Mouse (Mus musculus) forebrain, embryonic 11.5 days (tissue): ENCODE results near the gene Selenoo. TPM values are rescaled to one million over a fixed set of nuclear protein-coding genes. Genes with fewer than 3 reads are reported as not detected.

Experiments
- ATAC-seq: fragments of 200-750 bp; cut with Nextera tagmentation; replicated peaks from 2 replicates; pipeline ENCODE4 v1.8.0; 2017; ENCODE audit warnings: moderate TSS enrichment; ENCODE audit not compliant: low FRiP score
- DNase-seq: peaks from one replicate; pipeline ENCODE4 v3.0.0-alpha.2; 2017; ENCODE audit warnings: low spot score
- H3K27ac ChIP-seq: fragments of 300-500 bp; sonication (generic); 2 replicates; pipeline ENCODE4 v1.5.1; 2014; ENCODE audit warnings: low read depth, low read length
- H3K27me3 ChIP-seq: fragments of 300-500 bp; sonication (generic); 2 replicates; pipeline ENCODE4 v1.6.1; 2014; ENCODE audit warnings: mild to moderate bottlenecking, low read length, mixed read lengths; ENCODE audit not compliant: control insufficient read depth, insufficient read depth
- H3K36me3 ChIP-seq: fragments of 300-500 bp; sonication (generic); 2 replicates; pipeline ENCODE4 v1.6.1; 2014; ENCODE audit warnings: mild to moderate bottlenecking, low read length, moderate library complexity, mixed read lengths; ENCODE audit not compliant: control insufficient read depth, insufficient read depth
- H3K4me1 ChIP-seq: fragments of 300-500 bp; sonication (generic); replicated peaks from 2 replicates; pipeline ENCODE4 v1.6.1; 2014; ENCODE audit warnings: low read length, mixed read lengths; ENCODE audit not compliant: control insufficient read depth, insufficient read depth
- H3K4me2 ChIP-seq: fragments of 300-500 bp; sonication (generic); 2 replicates; pipeline ENCODE4 v1.6.1; 2014; ENCODE audit warnings: low read depth, mild to moderate bottlenecking, low read length, moderate library complexity, mixed read lengths; ENCODE audit not compliant: severe bottlenecking
- H3K4me3 ChIP-seq: fragments of 300-500 bp; sonication (generic); 2 replicates; pipeline ENCODE4 v1.5.1; 2014; ENCODE audit warnings: low read depth, low read length
- H3K9ac ChIP-seq: fragments of 300-500 bp; sonication (generic); 2 replicates; pipeline ENCODE4 v1.6.1; 2014; ENCODE audit warnings: low read length
- H3K9me3 ChIP-seq: fragments of 300-500 bp; sonication (generic); 2 replicates; pipeline ENCODE4 v1.6.1; 2016; ENCODE audit warnings: low read length, mixed read lengths; ENCODE audit not compliant: control insufficient read depth
- WGBS: fragments of 180-500 bp; shearing (Covaris S2); extraction: QIAGEN DNeasy Blood & Tissue Kit; methylation state at CpG from one replicate; pipeline ENCODE4 v1.1.7; 2014; 5-methylcytosine and 5-hydroxymethylcytosine counted together
- polyA plus RNA-seq: library from polyadenylated mRNA; unstranded; fragments of >200 nt; fragmentation: Nextera tagmentation; extraction: Ambion mirVana; gene quantifications from 2 replicates; pipeline ENCODE4 v1.2.1, GENCODE M21; 2014

Gene Selenoo
- polyA plus RNA-seq, 1 experiment from 2014 or later = 22.6 TPM

DNA sequence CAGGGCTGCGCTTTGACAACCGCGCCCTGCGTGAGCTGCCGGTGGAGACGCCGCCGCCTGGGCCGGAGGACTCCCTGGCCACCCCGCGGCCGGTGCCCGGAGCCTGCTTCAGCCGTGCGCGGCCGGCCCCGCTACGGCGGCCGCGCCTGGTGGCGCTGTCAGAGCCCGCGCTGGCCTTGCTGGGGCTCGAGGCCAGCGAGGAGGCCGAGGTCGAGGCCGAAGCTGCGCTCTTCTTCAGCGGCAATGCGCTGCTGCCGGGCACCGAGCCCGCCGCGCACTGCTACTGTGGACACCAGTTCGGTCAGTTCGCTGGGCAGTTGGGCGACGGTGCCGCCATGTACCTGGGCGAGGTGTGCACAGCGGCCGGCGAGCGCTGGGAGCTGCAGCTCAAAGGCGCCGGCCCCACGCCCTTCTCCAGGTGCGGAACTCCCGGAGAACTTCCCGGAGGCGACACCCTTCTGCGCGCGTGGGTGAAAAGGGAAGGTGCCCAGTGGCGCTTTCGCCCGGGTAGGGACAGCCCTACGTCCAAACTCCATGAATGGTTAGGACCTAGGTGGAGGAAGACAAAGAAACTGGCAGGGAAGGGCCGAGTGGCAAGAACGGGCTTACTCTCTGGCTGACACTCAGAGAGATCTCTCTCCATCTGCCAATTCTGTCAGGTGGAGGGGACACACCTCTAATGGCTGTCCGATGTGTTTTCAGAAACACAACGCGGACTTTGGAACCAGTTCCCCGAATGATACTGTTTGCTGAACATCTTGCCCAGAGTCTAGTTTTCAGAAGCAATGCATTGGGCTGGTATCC, 566 bp downstream of the Selenoo start:
- peak overlapping the region; percentile 98 for H3K4me3 ChIP-seq
- H3K9me3 ChIP-seq = no peaks in the 10 kb centered on the region
- ATAC-seq = peak; percentile 43; the same call in 1 of the 2 replicates
- peak; percentile 67 for DNase-seq
- no peak overlapping the region for H3K27ac ChIP-seq
- peak overlapping the region; percentile 98 for H3K4me2 ChIP-seq
- H3K36me3 ChIP-seq = peaks cover 10% of the 10 kb centered on the region
- 3% methylated on average over 68 of the region's 68 CpGs for WGBS
- H3K27me3 ChIP-seq = no peaks in the 10 kb centered on the region
- peak overlapping the region; percentile 90 for H3K9ac ChIP-seq
- peaks cover 6% of the 10 kb centered on the region; the same call in 1 of the 2 replicates for H3K4me1 ChIP-seq

DNA sequence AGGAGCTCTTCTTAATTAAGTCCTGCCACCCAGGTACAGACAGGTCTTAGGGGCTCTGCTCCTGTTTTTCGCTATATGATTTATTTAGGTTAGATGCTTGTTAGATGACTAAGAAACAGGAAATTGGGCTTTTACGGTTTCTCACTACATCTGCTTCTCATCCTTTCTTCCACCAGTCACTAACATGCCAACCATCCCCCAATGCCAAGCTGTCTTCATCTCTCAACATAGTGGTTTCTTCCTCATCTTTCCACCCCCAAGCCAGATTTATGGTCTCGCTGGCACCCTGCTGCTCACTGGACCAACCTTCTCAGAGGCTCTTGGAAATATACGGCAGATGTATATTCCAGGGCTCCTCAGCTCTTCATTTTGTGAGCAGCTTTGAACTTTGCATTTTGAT, 1.8 kb downstream of the Selenoo start:
- H3K4me2 ChIP-seq = no peak overlapping the region
- no peak overlapping the region for H3K27ac ChIP-seq
- DNase-seq (no peak), ATAC-seq (no peak)
- no peak overlapping the region for H3K4me3 ChIP-seq
- H3K36me3 ChIP-seq = peaks cover 17% of the 10 kb centered on the region
- WGBS = 88% methylated on average over 4 of the region's 4 CpGs
- no peaks in the 10 kb centered on the region for H3K27me3 ChIP-seq
- H3K9me3 ChIP-seq = no peaks in the 10 kb centered on the region
- peaks cover 6% of the 10 kb centered on the region; the same call in 1 of the 2 replicates for H3K4me1 ChIP-seq
- no peak overlapping the region for H3K9ac ChIP-seq

DNA sequence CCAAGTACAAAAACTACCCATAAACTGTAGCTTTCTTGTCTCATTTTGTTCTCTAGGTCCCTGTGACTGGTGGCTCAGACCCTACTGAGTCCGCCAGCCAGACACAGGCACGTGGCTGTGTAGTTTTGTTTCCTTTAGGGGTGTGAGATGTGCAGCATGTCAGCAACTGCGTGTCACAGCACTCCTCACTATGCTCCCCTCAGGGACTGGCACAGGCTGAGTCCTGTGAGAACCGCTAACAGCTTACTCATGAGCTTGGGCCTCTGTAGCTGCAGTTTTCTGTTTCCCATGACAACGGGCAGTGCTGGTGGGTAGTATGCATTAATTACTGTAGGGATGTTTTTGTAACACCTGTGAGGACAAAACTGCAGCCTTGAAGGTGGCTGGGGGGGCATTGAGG, 3.3 kb downstream of the Selenoo start:
- WGBS = 87% methylated on average over 5 of the region's 5 CpGs
- peaks cover 6% of the 10 kb centered on the region; the same call in 1 of the 2 replicates for H3K4me1 ChIP-seq
- H3K27me3 ChIP-seq = no peaks in the 10 kb centered on the region
- H3K9ac ChIP-seq = no peak overlapping the region
- ATAC-seq (no peak), DNase-seq (no peak)
- H3K36me3 ChIP-seq = peaks cover 20% of the 10 kb centered on the region
- H3K27ac ChIP-seq = no peak overlapping the region
- H3K9me3 ChIP-seq = no peaks in the 10 kb centered on the region
- no peak overlapping the region for H3K4me2 ChIP-seq
- no peak overlapping the region for H3K4me3 ChIP-seq

DNA sequence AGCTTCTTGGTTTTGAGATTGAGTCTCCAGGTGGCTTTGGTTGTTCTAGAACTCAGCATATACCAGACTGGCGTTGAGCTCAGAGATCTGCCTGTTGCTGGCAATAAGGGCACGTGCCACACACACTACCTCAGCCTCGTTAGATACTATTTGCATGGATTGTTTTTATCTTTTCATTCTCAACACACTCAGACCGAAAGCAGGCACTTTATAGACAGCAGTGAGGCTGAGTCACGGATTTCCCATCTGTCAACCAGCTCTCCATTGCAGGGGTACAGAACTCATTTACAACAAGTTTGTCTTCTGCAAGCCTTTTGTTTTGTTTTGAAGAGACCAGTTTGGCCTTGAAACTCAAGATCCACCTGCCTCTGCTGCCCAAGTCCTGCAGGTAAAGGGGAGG, 8.6 kb downstream of the Selenoo start:
- DNase-seq (no peak), ATAC-seq (no peak)
- H3K9ac ChIP-seq = no peak overlapping the region
- no peak overlapping the region for H3K4me2 ChIP-seq
- WGBS = 91% methylated on average over 5 of the region's 5 CpGs
- no peaks in the 10 kb centered on the region for H3K9me3 ChIP-seq
- no peak overlapping the region for H3K27ac ChIP-seq
- no peak overlapping the region for H3K4me3 ChIP-seq
- peaks cover 39% of the 10 kb centered on the region for H3K36me3 ChIP-seq
- no peaks in the 10 kb centered on the region for H3K4me1 ChIP-seq
- no peaks in the 10 kb centered on the region for H3K27me3 ChIP-seq

DNA sequence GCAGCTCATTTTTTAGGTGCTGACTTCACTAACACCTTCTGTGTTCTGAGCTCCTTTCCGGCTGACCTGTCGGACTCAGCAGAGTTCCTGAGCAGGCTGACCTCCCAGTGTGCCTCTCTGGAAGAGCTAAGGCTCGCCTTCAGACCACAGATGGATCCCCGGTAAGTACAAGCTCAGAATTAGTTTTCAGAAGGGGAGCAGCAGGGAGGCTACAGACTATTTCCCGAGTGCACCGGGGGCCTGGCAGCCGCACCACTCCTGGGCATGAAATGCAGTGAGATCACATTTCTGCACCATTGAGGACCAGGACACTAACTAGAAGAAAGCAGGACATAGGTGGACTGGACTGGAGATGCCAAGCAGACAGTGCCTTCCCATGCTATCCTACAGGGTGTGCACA, 9.7 kb downstream of the Selenoo start:
- Histone ChIP-seq H3K4me2 (no peak overlapping the region), H3K27ac (no peak overlapping the region), H3K27me3 (no peaks in the 10 kb centered on the region), H3K9ac (no peak overlapping the region), H3K4me3 (no peak overlapping the region), H3K4me1 (no peaks in the 10 kb centered on the region), H3K9me3 (no peaks in the 10 kb centered on the region), H3K36me3 (peaks cover 39% of the 10 kb centered on the region)
- ATAC-seq (no peak), DNase-seq (no peak)
- 90% methylated on average over 7 of the region's 7 CpGs for WGBS

DNA sequence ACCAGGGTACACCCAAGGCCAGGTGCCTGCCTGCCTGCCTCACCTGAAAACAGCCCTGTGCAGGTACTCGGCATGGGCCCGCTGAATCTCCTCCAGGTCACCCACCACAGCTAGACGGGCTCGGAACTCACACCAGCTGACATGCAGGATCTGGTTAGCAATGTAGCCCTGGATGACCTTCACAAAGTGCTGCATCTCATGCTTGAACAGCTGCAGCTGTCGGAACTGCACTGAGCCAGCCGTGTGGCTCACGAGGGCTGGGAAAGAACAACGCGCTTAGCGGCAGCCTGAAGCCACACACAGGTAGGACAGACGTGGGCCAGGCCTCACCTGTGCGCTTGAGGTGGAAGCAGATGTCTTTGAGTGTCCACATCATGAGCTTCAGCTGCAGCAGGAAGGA, 11.9 kb downstream of the Selenoo start:
- WGBS = 93% methylated on average over 12 of the region's 12 CpGs
- DNase-seq (no peak), ATAC-seq (no peak)
- no peaks in the 10 kb centered on the region for H3K27me3 ChIP-seq
- H3K4me2 ChIP-seq = no peak overlapping the region
- H3K27ac ChIP-seq = no peak overlapping the region
- H3K4me3 ChIP-seq = no peak overlapping the region
- no peaks in the 10 kb centered on the region for H3K4me1 ChIP-seq
- H3K9ac ChIP-seq = no peak overlapping the region
- peaks cover 30% of the 10 kb centered on the region for H3K36me3 ChIP-seq
- H3K9me3 ChIP-seq = no peaks in the 10 kb centered on the region

DNA sequence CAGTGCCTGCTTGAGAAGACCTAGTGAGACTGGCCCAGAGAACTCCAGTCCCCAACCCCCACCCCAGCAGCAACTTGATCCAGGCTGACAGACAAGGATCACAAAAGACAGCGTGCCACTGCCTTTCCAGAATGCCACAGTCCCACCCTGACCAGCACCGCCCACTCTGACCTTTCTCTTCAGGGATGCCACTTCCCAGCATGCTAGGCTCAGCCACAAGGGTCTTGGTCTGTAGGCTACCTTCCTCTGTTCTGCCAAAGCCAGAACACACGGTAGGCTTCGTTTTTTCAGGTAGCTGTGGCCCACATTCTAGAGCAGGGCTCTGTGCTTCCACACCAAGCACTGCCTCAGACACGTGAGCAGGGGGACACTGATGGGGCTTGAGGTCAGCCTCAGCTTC, 13.8 kb downstream of the Selenoo start:
- Histone ChIP-seq H3K4me2 (no peak overlapping the region), H3K36me3 (peaks cover 24% of the 10 kb centered on the region), H3K27ac (no peak overlapping the region), H3K9ac (no peak overlapping the region), H3K9me3 (no peaks in the 10 kb centered on the region), H3K4me3 (no peak overlapping the region), H3K27me3 (no peaks in the 10 kb centered on the region), H3K4me1 (no peaks in the 10 kb centered on the region)
- no peak for ATAC-seq
- DNase-seq = no peak
- 69% methylated on average over 5 of the region's 5 CpGs for WGBS

DNA sequence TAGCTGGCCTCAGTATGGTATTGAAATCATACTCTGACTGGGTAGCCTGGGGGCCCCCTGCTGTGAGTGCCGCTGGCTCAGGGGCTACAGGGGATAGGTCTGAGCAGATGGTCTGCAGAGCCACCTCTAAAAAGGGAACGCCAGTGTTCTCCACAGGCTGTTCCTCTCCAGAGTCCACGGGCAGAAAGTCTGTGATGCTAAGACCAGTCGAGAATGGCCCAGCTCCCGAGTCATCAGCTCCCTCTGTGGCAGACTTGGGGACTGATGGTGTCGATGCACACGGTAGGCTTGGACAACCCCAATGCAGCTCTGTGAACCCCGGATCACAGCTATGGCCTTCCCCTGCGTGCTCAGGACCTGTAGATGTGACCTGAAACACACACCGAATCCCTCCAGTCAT, 15.0 kb downstream of the Selenoo start:
- Histone ChIP-seq H3K9ac (no peak overlapping the region), H3K4me1 (no peaks in the 10 kb centered on the region), H3K27me3 (no peaks in the 10 kb centered on the region), H3K9me3 (no peaks in the 10 kb centered on the region), H3K4me2 (no peak overlapping the region), H3K4me3 (no peak overlapping the region), H3K36me3 (peaks cover 21% of the 10 kb centered on the region; the same call in 1 of the 2 replicates), H3K27ac (no peak overlapping the region)
- no peak for DNase-seq
- ATAC-seq = no peak
- 91% methylated on average over 10 of the region's 10 CpGs for WGBS

DNA sequence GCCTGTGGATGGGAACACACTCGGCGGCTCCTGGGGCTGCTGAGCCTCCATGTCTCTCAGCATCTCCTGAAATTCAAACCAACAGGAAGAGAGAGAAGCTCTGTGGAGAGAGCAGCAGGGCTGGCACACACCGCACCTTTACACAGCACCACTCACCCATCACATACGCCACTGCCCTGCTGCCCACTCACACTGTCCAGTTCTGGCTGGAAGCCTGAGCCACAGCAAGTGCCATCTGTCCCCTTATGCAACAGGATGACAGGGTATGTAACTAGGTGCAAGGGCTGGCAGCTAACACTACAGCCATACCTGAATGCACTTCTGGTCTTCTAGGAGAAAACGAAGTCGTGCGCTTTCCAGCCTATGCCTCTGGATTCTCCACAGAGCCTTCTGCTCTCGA, 15.5 kb downstream of the Selenoo start:
- H3K9ac ChIP-seq = no peak overlapping the region
- peaks cover 19% of the 10 kb centered on the region; the same call in 1 of the 2 replicates for H3K36me3 ChIP-seq
- DNase-seq = no peak
- H3K4me3 ChIP-seq = no peak overlapping the region
- no peak for ATAC-seq
- H3K4me2 ChIP-seq = no peak overlapping the region
- no peak overlapping the region for H3K27ac ChIP-seq
- no peaks in the 10 kb centered on the region for H3K27me3 ChIP-seq
- WGBS = 94% methylated on average over 8 of the region's 8 CpGs
- no peaks in the 10 kb centered on the region for H3K9me3 ChIP-seq
- no peaks in the 10 kb centered on the region for H3K4me1 ChIP-seq
